Mouse (Mus musculus) heart, adult 2 months (tissue): Measurements from ENCODE around the gene Macrod2.

Source experiments
- CTCF ChIP-seq: fragments of 200-600 bp; IDR thresholded peaks from 2 replicates; pipeline ENCODE4 v1.8.1; 2022; ENCODE audit warnings: antibody characterized with exemption, mild to moderate bottlenecking, moderate library complexity
- EP300 ChIP-seq: fragments of 200-500 bp; IDR thresholded peaks from 2 replicates; pipeline ENCODE4 v1.6.1; 2011; ENCODE audit warnings: low read depth, low read length, control low read depth; ENCODE audit not compliant: insufficient read depth

GRCm38 (mm10) chr2:140698585-140698984, 303.5 kb downstream of the Macrod2 start:
- TF ChIP-seq EP300 (no peak), CTCF (no peak)
